Mouse (Mus musculus) forelimb bud, embryonic 11.5 days (tissue): ENCODE measurements around the gene Gm20594.

Experiments
- DNase-seq: peaks from one replicate; pipeline ENCODE4 v3.0.0-alpha.2; 2012; ENCODE audit warnings: low read depth, low spot score

Gene Gm20594

DNA sequence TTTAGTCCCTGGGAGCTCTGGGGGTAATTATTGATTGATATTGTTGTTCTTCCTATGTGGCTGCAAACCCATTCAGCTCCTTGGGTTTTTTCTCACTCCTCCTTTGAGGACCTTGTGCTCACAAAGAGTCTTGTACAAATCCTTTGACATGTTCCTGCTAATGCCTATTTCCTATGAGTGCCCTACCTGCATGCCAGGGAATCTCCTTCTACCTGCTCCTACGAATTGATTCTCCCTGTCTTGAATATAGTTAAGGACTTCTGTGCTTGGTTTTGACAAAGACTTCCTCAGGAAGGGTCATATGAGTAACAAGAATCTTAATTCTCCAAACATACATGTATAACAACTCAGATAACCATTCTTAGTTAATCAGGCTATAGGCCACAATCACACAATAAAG is at the start of gene Gm20594:
Gm20594 (plus strand) TSS at position 301 of the 400 bp plus-strand sequence.
- no peak for DNase-seq

DNA sequence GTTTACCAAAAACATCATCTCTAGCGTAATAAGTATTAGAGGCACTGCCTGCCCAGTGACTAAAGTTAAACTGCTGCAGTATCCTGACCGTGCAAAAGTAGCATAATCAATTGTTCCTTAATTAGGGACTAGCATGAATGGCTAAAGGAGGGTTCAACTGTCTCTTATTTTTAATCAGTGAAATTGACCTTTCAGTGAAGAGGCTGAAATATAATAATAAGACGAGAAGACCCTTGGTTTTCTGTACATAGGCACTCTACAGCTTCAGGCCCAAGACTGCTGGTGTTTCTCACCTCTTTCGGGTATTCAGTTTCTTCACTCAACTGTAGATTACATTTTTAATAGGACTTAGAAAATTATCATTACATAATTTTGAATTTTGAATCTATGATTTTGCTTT is 398 bp downstream of the Gm20594 start:
- DNase-seq, result no peak

DNA sequence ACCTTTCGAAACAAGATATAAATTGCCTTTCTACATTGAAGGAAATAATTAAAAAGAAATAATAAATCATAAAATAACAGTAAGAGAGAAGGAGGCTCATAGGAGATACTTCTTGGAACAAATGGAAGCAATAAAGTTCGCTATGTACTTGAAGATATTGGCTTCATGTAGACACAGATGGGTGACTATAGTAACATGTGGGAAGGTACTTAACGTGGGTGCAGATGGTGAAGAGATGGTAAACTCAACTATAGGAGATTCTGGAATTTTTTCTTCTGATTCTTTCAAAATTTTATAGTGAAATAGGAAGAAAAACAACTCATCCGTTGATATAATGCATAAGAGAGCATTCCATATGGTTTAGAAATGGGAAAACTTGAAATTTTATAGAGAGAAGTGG is 16.1 kb downstream of the Gm20594 start:
- DNase-seq, result no peak

DNA sequence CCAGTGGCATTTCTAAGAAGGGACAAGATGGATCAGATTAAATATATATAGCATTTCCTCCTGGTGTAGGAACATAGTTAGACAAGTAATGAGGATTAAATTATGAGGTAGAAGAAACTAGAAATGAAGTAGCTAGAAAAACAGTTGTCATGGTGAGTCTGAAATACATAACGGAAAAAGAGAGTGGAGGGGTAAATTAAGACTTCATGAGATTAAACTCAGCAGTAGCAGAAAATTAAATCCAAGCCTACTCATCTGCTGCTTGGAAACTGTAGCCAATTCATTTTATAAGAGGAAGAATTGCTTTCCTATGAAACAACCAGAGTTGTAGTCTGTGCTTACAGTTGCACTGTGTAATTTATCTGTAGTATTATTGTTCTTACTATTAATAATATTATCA is 29.1 kb downstream of the Gm20594 start:
- no peak for DNase-seq
